Mouse (Mus musculus): ENCODE results near the gene Cldn13. TPM values are rescaled to one million over a fixed set of nuclear protein-coding genes. Genes with fewer than 3 reads are reported as not detected.
"Not testable (repeated sequence)": the region's sequence is repeated elsewhere in the genome, so short reads cannot be mapped to it uniquely, and the experiment has no call there.

The Cldn13 gene
- not detected for total RNA-seq (2022)

DNA sequence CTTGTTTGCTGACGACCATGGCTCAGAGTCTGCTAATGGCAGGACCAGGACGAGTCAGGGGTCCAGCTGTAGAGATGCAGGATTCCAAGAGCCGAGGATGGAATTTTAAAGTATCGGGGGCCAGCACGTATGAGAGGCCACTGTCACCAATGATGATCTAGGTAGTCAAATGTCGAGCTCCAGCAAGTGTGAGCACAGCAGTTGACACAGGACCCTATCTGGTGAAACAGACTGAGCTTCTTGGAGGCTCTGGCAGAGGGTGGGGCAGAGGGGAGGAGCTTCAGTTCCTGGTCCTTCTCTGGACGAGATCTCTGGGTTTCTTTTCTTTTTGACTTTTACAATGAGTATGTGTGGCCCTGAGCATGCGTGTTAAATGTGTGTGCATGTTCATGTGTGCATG, at the start of gene Cldn13:
Gene Cldn13 (minus strand): TSS at position 216 of the 400 bp plus-strand sequence.
- DNase-seq (ENCODE audit: low spot score in 2 of 2) = no peak

- not testable (repeated sequence) for DNase-seq (ENCODE audit: low spot score in 2 of 2)
These were observed 49.3 kb upstream of the Cldn13 start for GRCm38 (mm10) chr5:134964655-134965054.

DNA sequence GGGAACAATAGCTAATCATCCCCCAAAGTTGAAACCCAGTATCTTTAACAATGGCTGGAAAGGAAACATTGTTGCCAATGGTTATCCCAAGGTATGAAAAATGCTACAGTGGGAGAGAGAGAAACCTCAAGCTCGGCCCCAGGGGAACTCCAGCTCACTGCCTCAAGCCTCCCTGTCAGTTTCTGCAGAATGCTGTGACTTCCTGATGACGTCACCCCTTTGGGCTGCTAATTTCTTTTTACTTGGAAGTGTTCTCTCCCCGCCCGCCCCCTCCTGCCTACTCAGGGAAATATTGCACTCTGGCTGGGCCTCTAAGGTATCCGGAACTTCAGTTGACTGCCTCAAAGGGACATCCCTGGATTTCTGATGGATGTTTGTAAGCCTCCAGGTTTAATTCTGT, 48.2 kb upstream of the Cldn13 start:
- DNase-seq (ENCODE audit: low spot score in 2 of 2) = no peak

DNA sequence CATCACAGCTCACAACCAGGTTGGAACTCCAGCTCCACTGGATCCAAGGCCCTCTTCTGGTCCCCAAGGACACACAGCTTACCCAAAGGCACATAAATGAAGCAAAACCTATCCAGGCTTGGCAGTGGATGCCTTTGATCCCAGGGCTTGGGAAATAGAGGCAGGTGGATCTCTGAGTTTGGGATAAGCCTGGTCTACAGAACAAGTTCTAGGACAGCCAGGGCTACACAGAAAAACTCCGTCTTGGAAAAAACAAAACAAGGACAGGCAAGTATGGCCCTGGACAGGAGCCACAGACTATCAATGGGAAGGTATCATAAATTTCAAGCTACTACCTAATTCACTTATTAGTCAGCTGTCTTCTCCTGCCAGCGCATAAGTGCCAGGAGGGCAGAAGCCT, 46.2 kb upstream of the Cldn13 start:
- no peak for DNase-seq (ENCODE audit: low spot score in 2 of 2)

- no peak for DNase-seq (ENCODE audit: low spot score in 2 of 2)
These were observed 45.1 kb upstream of the Cldn13 start for GRCm38 (mm10) chr5:134960430-134960829.

DNA sequence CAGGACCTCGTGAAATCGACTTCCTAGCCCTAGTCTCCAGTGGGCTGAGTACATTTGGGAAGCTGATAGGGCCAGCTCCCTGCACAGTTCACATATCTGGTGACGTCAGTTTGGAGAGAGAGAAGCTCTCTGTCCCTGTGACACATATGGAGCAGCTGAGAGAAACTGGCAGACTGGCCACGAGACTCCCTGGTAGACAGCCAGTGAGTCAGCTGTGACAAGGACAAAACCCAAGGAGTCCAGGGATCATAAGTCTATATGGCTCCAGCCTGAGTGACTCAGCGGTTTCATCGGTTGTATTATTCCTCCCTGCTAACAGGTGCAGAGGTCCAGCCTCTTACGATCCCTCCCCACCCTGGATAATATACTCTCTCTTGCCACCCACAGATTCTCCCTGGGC, 43.8 kb upstream of the Cldn13 start:
- no peak for DNase-seq (ENCODE audit: low spot score in 2 of 2)

- no peak for DNase-seq (ENCODE audit: low spot score in 2 of 2)
These were observed 40.2 kb upstream of the Cldn13 start for GRCm38 (mm10) chr5:134955491-134955890.

DNA sequence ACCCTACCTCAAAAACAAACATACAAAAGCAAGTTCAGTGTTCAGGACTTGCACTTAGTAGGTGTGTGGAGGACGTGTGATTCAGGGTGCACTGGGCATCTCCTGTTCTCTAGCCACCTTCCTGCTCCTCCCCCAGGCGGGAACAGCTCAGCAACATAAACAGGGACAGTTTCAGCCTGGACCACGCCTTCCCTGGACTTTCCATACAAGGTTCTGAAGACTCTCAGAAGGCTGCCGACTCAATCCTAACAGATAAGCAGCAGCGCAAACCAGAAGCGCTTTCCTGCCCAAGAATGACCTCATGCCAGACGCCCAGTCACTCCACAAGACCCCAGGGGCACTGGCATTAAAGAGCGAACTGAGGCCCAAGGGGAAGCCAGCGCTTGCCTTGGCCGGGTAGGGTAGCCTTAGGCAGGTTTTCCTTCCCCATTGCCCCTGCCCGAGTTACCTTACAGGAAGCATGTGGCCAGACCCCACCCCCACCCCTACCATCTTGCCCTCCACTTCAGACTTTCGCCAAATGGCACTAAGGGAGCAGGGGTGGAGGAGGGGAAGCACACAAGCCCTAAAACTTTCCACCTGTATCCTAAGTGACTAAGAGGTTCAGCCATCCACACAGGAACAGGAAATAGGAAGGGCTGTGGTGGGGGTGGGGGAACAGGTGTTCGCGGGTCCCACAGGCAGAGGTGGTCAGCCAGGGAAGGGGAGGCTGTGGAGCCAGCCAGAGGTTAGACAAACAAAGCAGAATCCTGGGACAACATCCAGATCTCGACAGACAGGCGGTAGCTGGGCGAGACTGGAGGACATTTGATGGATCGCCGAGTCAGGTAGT, 35.9 kb upstream of the Cldn13 start:
- no peak for DNase-seq (ENCODE audit: low spot score in 2 of 2)

DNA sequence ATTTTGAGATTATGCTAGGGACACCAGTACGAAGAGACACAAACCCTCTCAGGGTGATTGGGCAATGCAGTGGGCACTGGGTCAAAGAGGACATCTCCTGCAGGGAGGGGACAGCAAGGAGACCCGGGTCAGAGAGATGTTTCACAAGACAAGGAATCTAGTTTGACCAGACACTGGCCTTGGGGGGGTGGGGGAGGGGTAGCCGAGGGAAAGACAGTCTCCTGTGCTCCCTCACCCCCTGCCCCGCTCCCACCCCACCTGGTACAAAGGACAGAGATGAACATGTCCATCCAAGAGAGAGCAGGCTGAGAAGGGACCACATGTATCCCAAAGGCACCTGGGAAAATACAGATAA, 32.7 kb upstream of the Cldn13 start:
- no peak for DNase-seq (ENCODE audit: low spot score in 2 of 2)

DNA sequence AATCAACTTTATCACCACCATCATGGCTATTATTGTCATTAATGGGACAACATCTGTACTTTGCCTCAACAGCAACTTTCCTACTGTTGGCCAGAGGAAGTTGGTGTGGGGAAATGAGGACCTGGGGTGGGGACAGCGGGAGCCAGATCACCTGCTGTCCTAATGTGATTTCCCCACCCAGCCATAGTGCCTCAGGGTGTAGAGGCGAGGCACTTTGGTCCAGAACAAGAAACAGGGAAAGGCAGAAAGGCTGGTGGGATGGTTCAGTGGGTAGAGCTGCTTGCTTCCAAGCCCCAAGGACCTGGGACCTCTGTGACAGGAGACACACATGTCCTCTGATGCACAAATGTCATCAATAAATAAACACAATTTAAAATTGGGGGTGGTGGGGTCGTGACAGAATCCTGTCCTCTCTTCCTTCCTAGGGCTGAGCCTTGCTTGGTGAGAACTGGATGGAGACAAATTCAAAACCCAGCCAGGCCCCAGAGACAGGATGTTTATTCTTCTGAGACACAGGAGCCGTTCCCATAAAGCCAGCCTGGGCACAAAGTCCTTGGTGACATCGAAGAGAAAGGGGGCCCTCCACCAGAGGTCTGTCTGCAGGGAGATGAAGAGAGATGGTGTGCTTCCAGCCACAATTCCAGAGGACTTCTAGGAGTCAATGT, 32.2 kb upstream of the Cldn13 start:
- no peak for DNase-seq (ENCODE audit: low spot score in 2 of 2)

- DNase-seq (ENCODE audit: low spot score in 2 of 2) = no peak
These were observed 31.5 kb upstream of the Cldn13 start, which contains the start of gene Cldn4 for GRCm38 (mm10) chr5:134946857-134947255. TSS of gene Cldn4 (minus strand) at chr5:134946934.

- no peak for DNase-seq (ENCODE audit: low spot score in 2 of 2)
These were observed 30.9 kb upstream of the Cldn13 start for GRCm38 (mm10) chr5:134946063-134946856.

GRCm38 (mm10) chr5:134945266-134945959, 30.1 kb upstream of the Cldn13 start:
- DNase-seq (ENCODE audit: low spot score in 2 of 2) = no peak

DNA sequence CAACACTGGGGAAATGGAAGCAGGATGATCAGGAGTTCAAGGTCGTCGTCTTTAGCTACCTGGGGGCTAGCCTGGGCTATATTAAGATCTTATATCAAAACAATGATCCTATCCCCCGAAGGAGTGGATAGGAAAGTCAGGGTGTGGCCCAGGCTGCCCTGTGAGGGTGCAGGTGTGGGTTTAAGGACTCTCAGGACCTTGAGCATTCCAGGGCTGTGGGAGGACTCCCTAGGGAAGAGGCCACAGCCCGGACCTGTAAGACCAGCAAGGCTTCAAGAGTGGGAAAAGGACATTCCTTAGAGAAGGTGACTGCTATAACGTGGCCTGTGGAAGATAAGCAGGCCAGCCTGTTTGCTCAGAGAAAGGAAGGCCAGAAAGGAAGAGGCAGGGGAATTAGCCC, 28.9 kb upstream of the Cldn13 start:
- no peak for DNase-seq (ENCODE audit: low spot score in 2 of 2)

DNA sequence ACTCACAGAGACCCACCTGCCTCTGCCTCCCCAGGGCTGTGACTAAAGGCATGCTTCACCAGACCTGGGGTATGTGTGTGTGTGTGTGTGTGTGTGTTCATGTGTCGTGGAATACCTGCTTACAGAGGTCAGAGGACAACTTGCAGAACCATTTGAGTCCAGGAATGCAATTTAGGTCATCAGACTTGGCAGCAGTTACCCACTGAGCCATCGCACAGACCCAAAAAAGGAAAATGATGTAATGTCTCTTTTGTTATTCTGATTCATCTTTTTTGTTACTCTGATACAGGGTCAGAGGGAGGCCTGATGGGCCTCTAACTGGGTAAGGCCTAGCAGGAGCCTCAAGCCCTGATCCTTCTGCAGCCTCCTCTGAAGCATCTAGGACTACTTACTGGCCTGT, 27.4 kb upstream of the Cldn13 start:
- no peak for DNase-seq (ENCODE audit: low spot score in 2 of 2)

DNA sequence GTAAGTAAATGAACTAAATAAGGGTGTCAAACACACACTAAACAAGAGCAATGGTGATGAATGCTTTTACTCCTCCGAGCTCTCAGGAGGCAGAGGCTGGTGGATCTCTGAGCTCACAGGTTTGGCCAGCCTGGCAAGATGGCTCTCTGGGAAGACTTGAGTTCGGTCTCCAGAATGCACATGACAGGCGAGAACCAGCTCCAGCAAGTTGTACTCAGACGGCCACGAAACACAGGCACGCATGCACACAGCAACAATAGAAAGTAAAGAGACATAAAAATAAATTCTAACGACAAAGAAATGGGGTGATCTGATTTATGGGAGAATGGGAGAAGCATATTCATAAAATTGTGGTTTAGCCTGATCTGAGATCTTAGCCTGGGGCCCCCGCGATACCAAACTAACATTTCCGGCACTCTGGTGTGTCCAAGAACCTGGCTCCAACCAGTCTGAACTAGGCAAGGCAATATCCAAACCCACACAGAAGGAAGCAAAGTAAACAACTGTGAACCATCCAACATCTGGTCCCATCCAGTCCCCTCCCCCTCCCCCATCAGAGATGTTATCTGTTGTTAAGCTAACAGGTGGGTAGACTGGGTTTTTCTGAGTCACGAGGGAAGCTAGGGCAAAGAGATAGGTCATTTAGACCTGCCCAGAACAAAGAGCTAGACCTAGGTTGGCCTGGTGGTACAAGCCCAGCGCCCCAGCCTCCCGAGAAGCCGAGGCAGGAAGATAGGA, 26.3 kb upstream of the Cldn13 start:
- DNase-seq (ENCODE audit: low spot score in 2 of 2) = no peak

GRCm38 (mm10) chr5:134939554-134939953, 24.2 kb upstream of the Cldn13 start:
- DNase-seq (ENCODE audit: low spot score in 2 of 2) = not testable (repeated sequence)

GRCm38 (mm10) chr5:134939069-134939468, 23.7 kb upstream of the Cldn13 start:
- DNase-seq (ENCODE audit: low spot score in 2 of 2) = no peak

GRCm38 (mm10) chr5:134936626-134937185, 21.4 kb upstream of the Cldn13 start:
- no peak for DNase-seq (ENCODE audit: low spot score in 2 of 2)

DNA sequence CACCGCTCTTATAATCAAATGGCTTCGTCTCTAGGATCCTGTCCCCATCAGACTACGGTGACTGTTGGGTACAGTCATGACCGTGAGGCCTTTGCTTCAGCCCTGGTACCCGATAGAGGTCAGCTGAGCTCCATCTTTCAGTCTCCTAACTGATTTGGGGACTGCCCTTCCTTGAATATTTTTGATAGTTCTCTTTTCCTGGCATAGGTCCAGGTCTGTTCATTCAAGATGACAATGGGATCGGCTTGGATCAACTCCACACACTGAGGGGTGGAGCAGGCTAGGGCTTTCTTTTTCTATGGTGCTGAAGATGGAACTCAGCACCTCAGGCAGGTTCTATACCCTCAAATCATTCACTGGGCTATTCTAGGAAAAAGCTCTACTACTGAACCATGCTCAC, 20.7 kb upstream of the Cldn13 start:
- no peak for DNase-seq (ENCODE audit: low spot score in 2 of 2)
